Mouse (Mus musculus): ENCODE results near the gene Prss16. TPM values are rescaled to one million over a fixed set of nuclear protein-coding genes. Genes with fewer than 3 reads are reported as not detected.

Prss16 gene
- total RNA-seq (2021): not detected

- intact Hi-C loops (cut with DNase I): no loop called here
- no peak for DNase-seq
Measured at GRCm38 (mm10) chr13:22009642-22010041, at the start of gene Prss16. Prss16 (minus strand) TSS chr13:22009742.

GRCm38 (mm10) chr13:22053754-22054153 lies 44.2 kb upstream of the Prss16 start:
- no peak for DNase-seq
- intact Hi-C loops (cut with DNase I): no loop called here

- DNase-seq: no peak
- intact Hi-C loops (cut with DNase I): no loop called here
Measured at GRCm38 (mm10) chr13:22051523-22051859, 41.9 kb upstream of the Prss16 start.

GRCm38 (mm10) chr13:22050591-22051522 lies 41.3 kb upstream of the Prss16 start:
- intact Hi-C loops (cut with DNase I): no loop called here

GRCm38 (mm10) chr13:22049737-22050440 lies 40.3 kb upstream of the Prss16 start:
- intact Hi-C loops (cut with DNase I): loop anchor here (5.0 to 10.0 kb wide), 2 partner anchors 225 to 1372 kb away; partner anchors contain the start of gene Abt1

More at GRCm38 (mm10) chr13:22050591-22051522, 41.3 kb upstream of the Prss16 start:
- peak; percentile 85 to 89 for DNase-seq

GRCm38 (mm10) chr13:22049041-22049440 lies 39.5 kb upstream of the Prss16 start:
- DNase-seq: no peak

More at GRCm38 (mm10) chr13:22049737-22050440, 40.3 kb upstream of the Prss16 start:
- DNase-seq: no peak

GRCm38 (mm10) chr13:22045311-22045710 lies 35.8 kb upstream of the Prss16 start:
- DNase-seq: no peak
- intact Hi-C loops (cut with DNase I): loop anchor here (5.0 to 10.0 kb wide), 2 partner anchors 221 to 1377 kb away; partner anchors contain the start of gene Abt1

More at GRCm38 (mm10) chr13:22049041-22049440, 39.5 kb upstream of the Prss16 start:
- intact Hi-C loops (cut with DNase I): loop anchor here (5.0 to 10.0 kb wide), 2 partner anchors 224 to 1373 kb away; partner anchors contain the start of gene Abt1

- intact Hi-C loops (cut with DNase I): loop anchor here (5.0 to 10.0 kb wide), 7 partner anchors 220 to 1698 kb away; partner anchors contain the start of genes Abt1, Hist1h1t, Hist1h2af and Hist1h2ai
- DNase-seq: no peak
Measured at GRCm38 (mm10) chr13:22044432-22045155, 35.1 kb upstream of the Prss16 start.

- intact Hi-C loops (cut with DNase I): loop anchor here (5.0 to 10.0 kb wide), 6 partner anchors 219 to 1699 kb away; partner anchors contain the start of genes Hist1h1t, Hist1h2af, Hist1h2ai and Hist1h2bl
- DNase-seq: no peak
Measured at GRCm38 (mm10) chr13:22043503-22044431, 34.2 kb upstream of the Prss16 start.

- peak; percentile 81 to 88 for DNase-seq
- intact Hi-C loops (cut with DNase I): loop anchor here (5.0 to 10.0 kb wide), 6 partner anchors 218 to 1699 kb away; partner anchors contain the start of genes Hist1h1t, Hist1h2af, Hist1h2ai and Hist1h2bl
Measured at GRCm38 (mm10) chr13:22042568-22043502, 33.3 kb upstream of the Prss16 start, which contains the start of the genes Hist1h2ag and Hist1h2bj. Hist1h2ag (minus strand) TSS chr13:22042944. Hist1h2bj (plus strand) TSS chr13:22043214.

GRCm38 (mm10) chr13:22041651-22042567 lies 32.4 kb upstream of the Prss16 start:
- DNase-seq: no peak
- intact Hi-C loops (cut with DNase I): loop anchor here (2.0 to 10.0 kb wide), 8 partner anchors 217 to 1700 kb away; partner anchors contain the start of genes Hist1h1t, Hist1h2af, Hist1h2ai and Hist1h2bc

- peak; percentile 95 to 98 for DNase-seq
- intact Hi-C loops (cut with DNase I): loop anchor here (2.0 to 10.0 kb wide), 8 partner anchors 216 to 1701 kb away; partner anchors contain the start of genes Hist1h1t, Hist1h2af, Hist1h2ai and Hist1h2bc
Measured at GRCm38 (mm10) chr13:22041142-22041536, 31.6 kb upstream of the Prss16 start, which contains the start of gene Hist1h4i. Hist1h4i (minus strand) TSS chr13:22041362.

- no peak for DNase-seq
- intact Hi-C loops (cut with DNase I): loop anchor here (2.0 to 10.0 kb wide), 8 partner anchors 216 to 1702 kb away; partner anchors contain the start of genes Hist1h1t, Hist1h2af, Hist1h2ai and Hist1h2bc
Measured at GRCm38 (mm10) chr13:22040464-22041141, 31.1 kb upstream of the Prss16 start.

GRCm38 (mm10) chr13:22039951-22040463 lies 30.5 kb upstream of the Prss16 start:
- DNase-seq: no peak
- intact Hi-C loops (cut with DNase I): loop anchor here (2.0 to 10.0 kb wide), 8 partner anchors 215 to 1702 kb away; partner anchors contain the start of genes Hist1h1t, Hist1h2af, Hist1h2ai and Hist1h2bc

- no peak for DNase-seq
- intact Hi-C loops (cut with DNase I): no loop called here
Measured at GRCm38 (mm10) chr13:22039364-22039763, 29.8 kb upstream of the Prss16 start.

Data from heart, postnatal 36 days (tissue).